Mouse (Mus musculus) bone marrow macrophage, adult 2 months (primary cell): ENCODE measurements at regions not wholly inside any gene's neighbourhood (a gene's known extent, or its start where the extent isn't known, plus 50 kb on each side); places are given as distances from the start of the nearest gene placed in this dataset.

Experiments used
- H3K27ac ChIP-seq: 2 replicates; pipeline ENCODE4 v1.5.1; 2012; ENCODE audit warnings: low read depth, low read length; ENCODE audit not compliant: insufficient read depth
- H3K4me1 ChIP-seq: 2 replicates; pipeline ENCODE4 v1.6.1; 2012; ENCODE audit warnings: low read length; ENCODE audit not compliant: control insufficient read depth, insufficient read depth
- H3K4me3 ChIP-seq: 2 replicates; pipeline ENCODE4 v1.5.1; 2012; ENCODE audit warnings: mild to moderate bottlenecking, low read length, moderate library complexity; ENCODE audit not compliant: insufficient read depth
- CTCF ChIP-seq: IDR thresholded peaks from 2 replicates; pipeline ENCODE4 v1.5.1; 2012; ENCODE audit warnings: low read depth, mild to moderate bottlenecking, low read length, moderate library complexity
- POLR2A ChIP-seq: IDR thresholded peaks from 2 replicates; pipeline ENCODE4 v1.6.1; 2012; ENCODE audit warnings: mild to moderate bottlenecking, low read depth, low read length, borderline replicate concordance

GRCm38 (mm10) chr8:36304809-36305208, 539.2 kb downstream of the Gm19410 start:
- Histone ChIP-seq H3K4me3 (no peak overlapping the region), H3K27ac (no peak overlapping the region), H3K4me1 (no peaks in the 10 kb centered on the region)
- no peak for TF ChIP-seq CTCF
- no peak for TF ChIP-seq POLR2A

- Histone ChIP-seq H3K4me3 (no peak overlapping the region), H3K4me1 (no peaks in the 10 kb centered on the region), H3K27ac (no peak overlapping the region)
- TF ChIP-seq CTCF (no peak), POLR2A (no peak)
These were observed 540.7 kb downstream of the Gm19410 start for GRCm38 (mm10) chr8:36306336-36306735.

GRCm38 (mm10) chr8:36307496-36307895, 541.9 kb downstream of the Gm19410 start:
- Histone ChIP-seq H3K4me1 (no peaks in the 10 kb centered on the region), H3K27ac (no peak overlapping the region), H3K4me3 (no peak overlapping the region)
- no peak for TF ChIP-seq CTCF
- no peak for TF ChIP-seq POLR2A

GRCm38 (mm10) chr8:36308056-36308455, 542.5 kb downstream of the Gm19410 start:
- H3K27ac ChIP-seq = no peak overlapping the region
- no peaks in the 10 kb centered on the region for H3K4me1 ChIP-seq
- TF ChIP-seq POLR2A = no peak
- TF ChIP-seq CTCF = no peak
- no peak overlapping the region for H3K4me3 ChIP-seq

GRCm38 (mm10) chr8:36309326-36309725, 543.7 kb downstream of the Gm19410 start:
- Histone ChIP-seq H3K4me3 (no peak overlapping the region), H3K27ac (no peak overlapping the region), H3K4me1 (no peaks in the 10 kb centered on the region)
- TF ChIP-seq CTCF (no peak), POLR2A (no peak)

GRCm38 (mm10) chr8:36309952-36310351, 544.4 kb downstream of the Gm19410 start:
- H3K4me3 ChIP-seq = no peak overlapping the region
- TF ChIP-seq POLR2A (no peak), CTCF (no peak)
- H3K4me1 ChIP-seq = no peaks in the 10 kb centered on the region
- H3K27ac ChIP-seq = no peak overlapping the region

GRCm38 (mm10) chr8:36311734-36312133, 546.1 kb downstream of the Gm19410 start:
- Histone ChIP-seq H3K4me1 (no peaks in the 10 kb centered on the region), H3K4me3 (no peak overlapping the region), H3K27ac (no peak overlapping the region)
- TF ChIP-seq POLR2A (no peak), CTCF (no peak)

GRCm38 (mm10) chr8:36312963-36313362, 547.4 kb downstream of the Gm19410 start:
- TF ChIP-seq CTCF (no peak), POLR2A (no peak)
- Histone ChIP-seq H3K4me3 (no peak overlapping the region), H3K27ac (no peak overlapping the region), H3K4me1 (no peaks in the 10 kb centered on the region)

GRCm38 (mm10) chr8:36318396-36318795, 552.8 kb downstream of the Gm19410 start:
- Histone ChIP-seq H3K4me3 (no peak overlapping the region), H3K4me1 (no peaks in the 10 kb centered on the region), H3K27ac (no peak overlapping the region)
- TF ChIP-seq POLR2A (no peak), CTCF (no peak)

- H3K4me1 ChIP-seq = no peaks in the 10 kb centered on the region
- no peak overlapping the region for H3K27ac ChIP-seq
- TF ChIP-seq POLR2A = no peak
- TF ChIP-seq CTCF = no peak
- H3K4me3 ChIP-seq = no peak overlapping the region
These were observed 553.3 kb downstream of the Gm19410 start for GRCm38 (mm10) chr8:36318884-36319283.

- Histone ChIP-seq H3K4me3 (no peak overlapping the region), H3K4me1 (no peaks in the 10 kb centered on the region), H3K27ac (no peak overlapping the region)
- TF ChIP-seq CTCF (no peak), POLR2A (no peak)
These were observed 553.8 kb downstream of the Gm19410 start for GRCm38 (mm10) chr8:36319314-36319959.
